Mouse (Mus musculus): ENCODE measurements around the gene Prnp.

The Prnp gene

GRCm38 (mm10) chr2:131909683-131910572, at the start of gene Prnp, which contains the start of gene Prn:
Gene Prnp, plus strand, starts transcription at chr2:131909928.
Gene Prn, plus strand, starts transcription at chr2:131909957.
- DNase-seq, result peak; percentile 94

- DNase-seq, result no peak
Measured at GRCm38 (mm10) chr2:131862617-131863275, 47.0 kb upstream of the Prnp start.

- peak; percentile 57 for DNase-seq
Measured at GRCm38 (mm10) chr2:131863472-131863871, 46.3 kb upstream of the Prnp start.

- no peak for DNase-seq
Measured at GRCm38 (mm10) chr2:131864262-131864796, 45.4 kb upstream of the Prnp start.

- no peak for DNase-seq
Measured at GRCm38 (mm10) chr2:131866676-131867075, 43.1 kb upstream of the Prnp start.

GRCm38 (mm10) chr2:131868983-131869382, 40.7 kb upstream of the Prnp start:
- DNase-seq, result no peak

- DNase-seq, result no peak
Measured at GRCm38 (mm10) chr2:131873376-131873775, 36.4 kb upstream of the Prnp start.

GRCm38 (mm10) chr2:131876551-131877265, 33.0 kb upstream of the Prnp start:
- no peak for DNase-seq

- DNase-seq, result no peak
Measured at GRCm38 (mm10) chr2:131881766-131882165, 28.0 kb upstream of the Prnp start.

- DNase-seq, result peak; percentile 52
Measured at GRCm38 (mm10) chr2:131883136-131883535, 26.6 kb upstream of the Prnp start.

- DNase-seq, result no peak
Measured at GRCm38 (mm10) chr2:131886503-131887160, 23.1 kb upstream of the Prnp start.

GRCm38 (mm10) chr2:131888233-131888632, 21.5 kb upstream of the Prnp start:
- no peak for DNase-seq

- DNase-seq, result no peak
Measured at GRCm38 (mm10) chr2:131892534-131892933, 17.2 kb upstream of the Prnp start.

- DNase-seq, result no peak
Measured at GRCm38 (mm10) chr2:131895106-131895505, 14.6 kb upstream of the Prnp start.

- DNase-seq, result no peak
Measured at GRCm38 (mm10) chr2:131896011-131896410, 13.7 kb upstream of the Prnp start.

- DNase-seq, result no peak
Measured at GRCm38 (mm10) chr2:131897336-131898109, 12.2 kb upstream of the Prnp start.

- DNase-seq, result no peak
Measured at GRCm38 (mm10) chr2:131902423-131902822, 7.3 kb upstream of the Prnp start.

- DNase-seq, result peak; percentile 59
Measured at GRCm38 (mm10) chr2:131902867-131903266, 6.9 kb upstream of the Prnp start.

GRCm38 (mm10) chr2:131905025-131905424, 4.7 kb upstream of the Prnp start:
- no peak for DNase-seq

- DNase-seq, result no peak
Measured at GRCm38 (mm10) chr2:131905776-131906175, 4.0 kb upstream of the Prnp start.

GRCm38 (mm10) chr2:131906266-131906665, 3.5 kb upstream of the Prnp start:
- DNase-seq, result no peak

- DNase-seq, result no peak
Measured at GRCm38 (mm10) chr2:131906846-131907245, 2.9 kb upstream of the Prnp start.

Data from right cerebral cortex, adult 18-20 months (tissue).